Mouse (Mus musculus) bone marrow macrophage, adult 2 months (primary cell): Measurements from ENCODE around the gene Ifit1bl2. TPM values are rescaled to one million over a fixed set of nuclear protein-coding genes. Genes with fewer than 3 reads are reported as not detected.
"Not testable (repeated sequence)": the region's sequence is repeated elsewhere in the genome, so short reads cannot be mapped to it uniquely, and the experiment has no call there.

Source experiments
- H3K27ac ChIP-seq: 2 replicates; pipeline ENCODE4 v1.5.1; 2012; ENCODE audit warnings: low read depth, low read length; ENCODE audit not compliant: insufficient read depth
- H3K4me1 ChIP-seq: 2 replicates; pipeline ENCODE4 v1.6.1; 2012; ENCODE audit warnings: low read length; ENCODE audit not compliant: control insufficient read depth, insufficient read depth
- H3K4me3 ChIP-seq: 2 replicates; pipeline ENCODE4 v1.5.1; 2012; ENCODE audit warnings: mild to moderate bottlenecking, low read length, moderate library complexity; ENCODE audit not compliant: insufficient read depth
- CTCF ChIP-seq: IDR thresholded peaks from 2 replicates; pipeline ENCODE4 v1.5.1; 2012; ENCODE audit warnings: low read depth, mild to moderate bottlenecking, low read length, moderate library complexity
- POLR2A ChIP-seq: IDR thresholded peaks from 2 replicates; pipeline ENCODE4 v1.6.1; 2012; ENCODE audit warnings: mild to moderate bottlenecking, low read depth, low read length, borderline replicate concordance
- polyA plus RNA-seq: library from polyadenylated mRNA; stranded (reverse); fragments of >200 nt; gene quantifications from 2 replicates; pipeline ENCODE4 v1.2.4, GENCODE M21; 2012; ENCODE audit not compliant: missing spikeins, insufficient read depth, insufficient read length

Gene Ifit1bl2
- polyA plus RNA-seq, 1 experiment, result 0.25 TPM

- H3K27ac ChIP-seq, result no peak overlapping the region
- no peak overlapping the region for H3K4me3 ChIP-seq
- TF ChIP-seq CTCF (no peak), POLR2A (no peak)
- peaks cover 2% of the 10 kb centered on the region; the same call in 1 of the 2 replicates for H3K4me1 ChIP-seq
Observed at GRCm38 (mm10) chr19:34655227-34655805, 14.8 kb upstream of the Ifit1bl2 start.

GRCm38 (mm10) chr19:34650997-34651396, 10.5 kb upstream of the Ifit1bl2 start:
- Histone ChIP-seq H3K27ac (no peak overlapping the region), H3K4me3 (no peak overlapping the region), H3K4me1 (no peaks in the 10 kb centered on the region)
- no peak for TF ChIP-seq POLR2A
- no peak for TF ChIP-seq CTCF

DNA sequence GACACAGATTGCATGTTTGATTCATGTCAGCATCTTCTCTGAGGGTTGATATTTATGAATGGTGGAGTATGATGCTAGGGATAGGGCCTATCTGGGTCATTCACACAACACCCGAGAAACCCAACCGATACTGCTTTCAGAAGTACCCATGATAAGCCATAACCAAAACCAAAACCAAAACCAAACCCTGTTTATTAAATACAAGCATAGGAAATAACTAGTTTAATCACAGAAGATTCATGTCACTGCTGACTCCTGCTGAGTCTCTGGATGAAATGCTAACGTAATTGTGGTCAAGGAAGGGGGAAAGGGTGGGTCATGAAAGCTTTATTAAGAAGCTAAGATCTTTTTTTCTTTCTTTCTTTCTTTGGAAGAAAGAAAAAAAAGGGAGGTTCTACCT, 9.7 kb upstream of the Ifit1bl2 start:
- TF ChIP-seq CTCF (no peak), POLR2A (no peak)
- Histone ChIP-seq H3K27ac (no peak overlapping the region), H3K4me1 (no peaks in the 10 kb centered on the region), H3K4me3 (no peak overlapping the region)

GRCm38 (mm10) chr19:34647630-34648029, 7.1 kb upstream of the Ifit1bl2 start:
- not testable (repeated sequence) for H3K27ac ChIP-seq, H3K4me1 ChIP-seq, H3K4me3 ChIP-seq

- TF ChIP-seq CTCF, result no peak
- TF ChIP-seq POLR2A, result no peak
- no peak overlapping the region for H3K4me3 ChIP-seq
- H3K27ac ChIP-seq, result no peak overlapping the region
- H3K4me1 ChIP-seq, result peaks cover 2% of the 10 kb centered on the region; the same call in 1 of the 2 replicates
Observed at GRCm38 (mm10) chr19:34642616-34643015, 2.1 kb upstream of the Ifit1bl2 start.

DNA sequence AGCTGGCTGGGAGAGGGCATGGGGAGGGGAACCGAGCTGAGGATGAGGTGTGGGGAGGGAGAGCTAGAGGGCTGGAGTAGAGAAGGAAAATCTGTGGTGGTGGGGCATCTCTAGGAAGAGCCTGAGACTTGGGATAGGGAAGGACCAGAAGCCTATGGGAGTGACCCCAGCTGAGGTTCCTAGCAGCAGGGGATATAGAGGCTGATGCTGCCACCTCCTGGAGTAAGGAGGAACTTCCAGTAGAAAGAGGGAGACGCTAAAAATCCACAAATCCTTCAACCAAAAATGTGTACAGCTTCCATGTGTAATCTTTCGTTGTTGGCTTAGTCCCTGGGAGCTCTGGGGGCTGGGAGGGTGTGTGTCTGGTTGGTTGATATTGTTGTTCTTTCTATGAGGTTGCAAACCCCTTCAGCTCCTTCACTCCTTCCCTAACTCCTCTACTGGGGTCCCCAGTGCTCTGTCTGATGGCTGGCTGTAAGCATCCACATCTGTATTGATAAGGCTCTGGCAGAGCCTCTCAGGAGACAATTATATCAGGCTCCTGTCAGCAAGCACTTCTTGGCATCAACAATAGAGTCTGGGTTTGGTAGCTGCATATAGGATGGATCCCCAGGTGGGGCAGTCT, 3.5 kb downstream of the Ifit1bl2 start:
- H3K27ac ChIP-seq, result no peak overlapping the region
- peak; percentile 97 for TF ChIP-seq CTCF
- TF ChIP-seq POLR2A, result no peak
- peaks cover 11% of the 10 kb centered on the region for H3K4me1 ChIP-seq
- no peak overlapping the region for H3K4me3 ChIP-seq

- H3K27ac ChIP-seq, result peak overlapping the region; percentile 61
- H3K4me3 ChIP-seq, result 0 out of 2 replicates have a peak overlapping the region, but pooled peaks have one; percentile 1
- peaks cover 9% of the 10 kb centered on the region for H3K4me1 ChIP-seq
- no peak for TF ChIP-seq CTCF
Observed at GRCm38 (mm10) chr19:34633484-34633883, 7.1 kb downstream of the Ifit1bl2 start.

DNA sequence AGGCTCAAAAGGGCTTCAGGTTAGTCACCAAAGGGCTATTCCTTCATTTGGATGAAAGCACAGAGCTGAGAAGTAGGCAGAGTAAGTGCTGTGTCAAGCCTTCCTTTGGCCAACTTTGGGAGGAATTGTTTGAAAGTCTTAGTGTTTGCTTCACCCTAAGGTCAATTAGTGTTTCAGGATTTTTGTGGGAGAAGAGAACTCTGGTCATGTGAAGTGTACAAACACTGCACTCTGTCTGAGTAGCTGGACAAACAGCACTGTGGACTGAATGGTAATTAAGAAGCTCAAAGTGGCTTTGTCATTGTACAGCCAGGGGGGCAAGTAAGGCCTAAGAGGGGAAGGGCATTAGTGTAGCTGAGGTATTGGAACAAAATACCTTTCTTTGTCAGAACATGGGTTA, 9.1 kb downstream of the Ifit1bl2 start:
- TF ChIP-seq CTCF (no peak), POLR2A (no peak)
- Histone ChIP-seq H3K4me3 (no peak overlapping the region), H3K27ac (no peak overlapping the region), H3K4me1 (peaks cover 9% of the 10 kb centered on the region)

- TF ChIP-seq POLR2A (no peak), CTCF (no peak)
- H3K4me1 ChIP-seq, result no peaks in the 10 kb centered on the region
- H3K27ac ChIP-seq, result no peak overlapping the region
- no peak overlapping the region for H3K4me3 ChIP-seq
Observed at GRCm38 (mm10) chr19:34627496-34627895, 13.0 kb downstream of the Ifit1bl2 start.

DNA sequence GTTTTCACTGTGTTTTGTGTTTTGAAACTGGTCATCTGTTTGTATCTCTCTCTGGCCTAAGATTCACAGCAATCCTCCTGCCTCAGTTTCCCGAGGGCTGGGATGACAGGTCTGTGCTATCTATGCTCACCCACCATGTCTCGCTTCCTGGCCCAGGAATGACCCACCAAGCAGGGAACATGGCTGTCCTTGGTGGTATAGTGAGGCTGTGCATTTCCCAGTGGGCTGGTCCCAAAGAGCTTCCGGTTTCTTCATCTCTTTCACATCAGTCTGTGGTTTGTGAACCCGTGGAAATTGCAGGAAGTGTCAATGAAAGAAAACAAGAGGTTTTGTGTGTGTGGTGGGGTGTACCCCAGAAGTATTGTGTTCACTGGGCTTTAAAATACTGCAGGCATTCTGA, 15.9 kb downstream of the Ifit1bl2 start:
- TF ChIP-seq POLR2A, result no peak
- TF ChIP-seq CTCF, result no peak
- H3K27ac ChIP-seq, result no peak overlapping the region
- H3K4me3 ChIP-seq, result no peak overlapping the region
- no peaks in the 10 kb centered on the region for H3K4me1 ChIP-seq
